Mouse (Mus musculus): ENCODE measurements around the gene Mark1. TPM values are rescaled to one million over a fixed set of nuclear protein-coding genes. Genes with fewer than 3 reads are reported as not detected.

Mark1 gene
- polyA plus RNA-seq, 1 experiment from 2014 or later, result 13.0 TPM

GRCm38 (mm10) chr1:184861551-184861950 lies 137.8 kb downstream of the Mark1 start:
- Histone ChIP-seq H3K4me3 (replicated peaks) (no peak overlapping the region), H3K27ac (no peak overlapping the region), H3K9ac (replicated peaks) (no peak overlapping the region), H3K4me2 (replicated peaks) (no peak overlapping the region), H3K4me1 (replicated peaks) (peaks cover 4% of the 10 kb centered on the region; the same call in 1 of the 2 replicates), H3K36me3 (no peaks in the 10 kb centered on the region), H3K27me3 (peaks cover 5% of the 10 kb centered on the region; the same call in 1 of the 2 replicates), H3K9me3 (no peaks in the 10 kb centered on the region)
- ATAC-seq, result no peak
- WGBS, result 73% methylated on average over 2 of the region's 2 CpGs

GRCm38 (mm10) chr1:184860276-184860675 lies 139.1 kb downstream of the Mark1 start:
- no peak overlapping the region for H3K9ac ChIP-seq (replicated peaks)
- no peak overlapping the region for H3K4me3 ChIP-seq (replicated peaks)
- H3K4me1 ChIP-seq (replicated peaks), result peaks cover 4% of the 10 kb centered on the region; the same call in 1 of the 2 replicates
- H3K4me2 ChIP-seq (replicated peaks), result no peak overlapping the region
- H3K27ac ChIP-seq, result no peak overlapping the region
- WGBS, result 73% methylated on average over 3 of the region's 3 CpGs
- H3K27me3 ChIP-seq, result no peaks in the 10 kb centered on the region
- no peak for ATAC-seq
- no peaks in the 10 kb centered on the region for H3K9me3 ChIP-seq
- H3K36me3 ChIP-seq, result no peaks in the 10 kb centered on the region

- ATAC-seq, result no peak
- 82% methylated on average over 1 of the region's 1 CpGs for WGBS
- no peaks in the 10 kb centered on the region for H3K36me3 ChIP-seq
Observed at GRCm38 (mm10) chr1:184858253-184858652, 141.1 kb downstream of the Mark1 start.

GRCm38 (mm10) chr1:184857216-184857615 lies 142.2 kb downstream of the Mark1 start:
- no peak overlapping the region for H3K27ac ChIP-seq
- no peak overlapping the region for H3K9ac ChIP-seq (replicated peaks)
- H3K9me3 ChIP-seq, result no peaks in the 10 kb centered on the region
- H3K4me2 ChIP-seq (replicated peaks), result no peak overlapping the region
- H3K4me1 ChIP-seq (replicated peaks), result peaks cover 3% of the 10 kb centered on the region; the same call in 1 of the 2 replicates
- 88% methylated on average over 9 of the region's 9 CpGs for WGBS
- no peak overlapping the region for H3K4me3 ChIP-seq (replicated peaks)
- no peaks in the 10 kb centered on the region for H3K27me3 ChIP-seq
- no peaks in the 10 kb centered on the region for H3K36me3 ChIP-seq
- ATAC-seq, result no peak

More at GRCm38 (mm10) chr1:184858253-184858652, 141.1 kb downstream of the Mark1 start:
- Histone ChIP-seq H3K9me3 (no peaks in the 10 kb centered on the region), H3K4me2 (replicated peaks) (no peak overlapping the region), H3K27ac (no peak overlapping the region), H3K27me3 (no peaks in the 10 kb centered on the region), H3K4me3 (replicated peaks) (no peak overlapping the region), H3K4me1 (replicated peaks) (0 out of 2 replicates have a peak, but pooled peaks cover 2% of the 10 kb centered on the region), H3K9ac (replicated peaks) (no peak overlapping the region)

- Histone ChIP-seq H3K27ac (no peak overlapping the region), H3K9ac (replicated peaks) (no peak overlapping the region), H3K4me1 (replicated peaks) (peaks cover 10% of the 10 kb centered on the region), H3K36me3 (no peaks in the 10 kb centered on the region), H3K4me3 (replicated peaks) (no peak overlapping the region), H3K4me2 (replicated peaks) (no peak overlapping the region), H3K27me3 (peaks cover 14% of the 10 kb centered on the region), H3K9me3 (no peaks in the 10 kb centered on the region)
- 68% methylated on average over 3 of the region's 3 CpGs for WGBS
- no peak for ATAC-seq
Observed at GRCm38 (mm10) chr1:184853922-184854321, 145.4 kb downstream of the Mark1 start.

GRCm38 (mm10) chr1:184853339-184853738 lies 146.0 kb downstream of the Mark1 start:
- Histone ChIP-seq H3K36me3 (no peaks in the 10 kb centered on the region), H3K4me3 (replicated peaks) (no peak overlapping the region), H3K9me3 (no peaks in the 10 kb centered on the region), H3K4me1 (replicated peaks) (peaks cover 10% of the 10 kb centered on the region), H3K27me3 (peaks cover 20% of the 10 kb centered on the region), H3K27ac (no peak overlapping the region), H3K9ac (replicated peaks) (no peak overlapping the region), H3K4me2 (replicated peaks) (peak overlapping the region; percentile 23)
- peak; percentile 15; the same call in 1 of the 2 replicates for ATAC-seq
- WGBS, result 24% methylated on average over 5 of the region's 5 CpGs

GRCm38 (mm10) chr1:184851741-184852618 lies 147.4 kb downstream of the Mark1 start:
- Histone ChIP-seq H3K4me3 (replicated peaks) (peak overlapping the region; percentile 24), H3K4me1 (replicated peaks) (peaks cover 10% of the 10 kb centered on the region), H3K4me2 (replicated peaks) (peak overlapping the region; percentile 43), H3K9me3 (no peaks in the 10 kb centered on the region), H3K27me3 (peaks cover 32% of the 10 kb centered on the region), H3K9ac (replicated peaks) (no peak overlapping the region), H3K27ac (peak overlapping the region; percentile 37; the same call in 1 of the 2 replicates), H3K36me3 (no peaks in the 10 kb centered on the region)
- WGBS, result 21% methylated on average over 31 of the region's 31 CpGs
- ATAC-seq, result peak; percentile 96

- H3K4me2 ChIP-seq (replicated peaks), result no peak overlapping the region
- no peak overlapping the region for H3K4me3 ChIP-seq (replicated peaks)
- ATAC-seq, result no peak
- no peaks in the 10 kb centered on the region for H3K9me3 ChIP-seq
- WGBS, result 45% methylated on average over 7 of the region's 7 CpGs
- H3K4me1 ChIP-seq (replicated peaks), result peaks cover 16% of the 10 kb centered on the region
- H3K27ac ChIP-seq, result no peak overlapping the region
- H3K9ac ChIP-seq (replicated peaks), result no peak overlapping the region
- H3K36me3 ChIP-seq, result no peaks in the 10 kb centered on the region
- peaks cover 40% of the 10 kb centered on the region for H3K27me3 ChIP-seq
Observed at GRCm38 (mm10) chr1:184851166-184851565, 148.2 kb downstream of the Mark1 start.

GRCm38 (mm10) chr1:184846973-184847372 lies 152.4 kb downstream of the Mark1 start:
- Histone ChIP-seq H3K4me1 (replicated peaks) (peaks cover 31% of the 10 kb centered on the region), H3K36me3 (no peaks in the 10 kb centered on the region), H3K9ac (replicated peaks) (no peak overlapping the region), H3K4me3 (replicated peaks) (no peak overlapping the region), H3K27me3 (peaks cover 52% of the 10 kb centered on the region), H3K9me3 (no peaks in the 10 kb centered on the region), H3K27ac (no peak overlapping the region), H3K4me2 (replicated peaks) (no peak overlapping the region)
- 65% methylated on average over 3 of the region's 3 CpGs for WGBS
- no peak for ATAC-seq

Other genes with a start within 250 kb of the Mark1 start
- gene Marc1, start 188.3 kb downstream of the Mark1 start, polyA plus RNA-seq (2015; fragmentation: Nextera tagmentation; extraction: Ambion mirVana), result not detected in 2 replicates
- gene Marc2, start 153.1 kb downstream of the Mark1 start, polyA plus RNA-seq (2015; fragmentation: Nextera tagmentation; extraction: Ambion mirVana), result 93.0 and 95.2 TPM in 2 replicates
- 0.85 and 1.2 TPM in 2 replicates for gene C130074G19Rik, start 116.4 kb downstream of the Mark1 start, polyA plus RNA-seq (2015; fragmentation: Nextera tagmentation; extraction: Ambion mirVana)
- gene Rab3gap2, start 204.5 kb upstream of the Mark1 start, polyA plus RNA-seq (2015; fragmentation: Nextera tagmentation; extraction: Ambion mirVana), result 23.6 and 24.6 TPM in 2 replicates